Mouse (Mus musculus) spleen, postnatal 36 days (tissue): Measurements from ENCODE around the gene Chrna7.

Experiments
- DNase-seq, 2 experiments: peaks; one replicate each; pipeline ENCODE4 v3.0.0; 2022; ENCODE audit warnings: low spot score in 2 of 2, mixed read lengths in 1 of 2

The Chrna7 gene

GRCm38 (mm10) chr7:63084351-63085003 is 127.9 kb downstream of the Chrna7 start:
- DNase-seq = no peak

DNA sequence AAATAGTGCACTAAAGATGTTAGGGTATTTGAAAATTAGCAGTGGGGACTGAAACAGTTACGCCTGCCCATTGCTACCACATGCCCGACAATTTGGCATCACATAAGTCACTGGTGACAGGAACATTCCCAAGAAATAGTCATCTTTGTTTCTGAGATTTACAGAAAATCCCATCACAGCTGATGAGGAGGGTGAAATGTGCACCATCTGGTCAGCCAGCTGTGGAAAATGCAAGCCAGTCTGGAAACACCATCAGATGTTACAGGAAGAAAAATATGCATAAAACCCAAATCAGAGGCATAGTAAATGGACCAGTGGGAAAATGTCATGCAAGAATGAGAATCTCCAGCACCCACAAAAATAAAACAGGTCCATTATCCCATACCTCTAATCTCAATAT is 151.4 kb downstream of the Chrna7 start:
- no peak for DNase-seq
